Mouse (Mus musculus) liver, embryonic 14.5 days (tissue): ENCODE measurements at regions not wholly inside any gene's neighbourhood (a gene's known extent, or its start where the extent isn't known, plus 50 kb on each side); places are given as distances from the start of the nearest gene placed in this dataset.

Source experiments
- ATAC-seq: fragments of 200-750 bp; cut with Nextera tagmentation; 2 replicates; pipeline ENCODE4 v1.8.0; 2017; ENCODE audit warnings: moderate number of reproducible peaks, mild to moderate bottlenecking, moderate library complexity; ENCODE audit not compliant: insufficient read depth
- DNase-seq, 3 experiments: peaks; one replicate each; pipeline ENCODE4 v3.0.0-alpha.2; 2012 to 2013; ENCODE audit warnings: low read depth in 3 of 3, low spot score in 3 of 3
- H3K27ac ChIP-seq: fragments of 300-500 bp; sonication (generic); 2 replicates; pipeline ENCODE4 v1.5.1; 2014; ENCODE audit warnings: moderate library complexity, mild to moderate bottlenecking, control low read depth, inconsistent platforms
- H3K27me3 ChIP-seq: fragments of 300-500 bp; sonication (generic); 2 replicates; pipeline ENCODE4 v1.6.1; 2014; ENCODE audit warnings: mild to moderate bottlenecking, low read length, moderate library complexity; ENCODE audit not compliant: control insufficient read depth, insufficient read depth
- H3K36me3 ChIP-seq: fragments of 300-500 bp; sonication (generic); replicated peaks from 2 replicates; pipeline ENCODE4 v1.6.1; 2014; ENCODE audit warnings: low read depth; ENCODE audit not compliant: control insufficient read depth, insufficient read depth
- H3K4me1 ChIP-seq, 2 experiments: fragments of 200-500 bp in 1 of 2; fragments of 300-500 bp in 1 of 2; sonication (generic) in 1 of 2; replicated peaks; 2 replicates each; pipeline ENCODE4 v1.6.1; 2012 to 2014; ENCODE audit warnings: antibody characterized with exemption in 1 of 2, inconsistent platforms in 1 of 2, low read length in 1 of 2; ENCODE audit not compliant: control insufficient read depth in 2 of 2, insufficient read depth in 2 of 2
- H3K4me2 ChIP-seq: fragments of 300-500 bp; sonication (generic); 2 replicates; pipeline ENCODE4 v1.6.1; 2014; ENCODE audit warnings: low read depth, mild to moderate bottlenecking, control low read depth, moderate library complexity
- H3K4me3 ChIP-seq, 2 experiments: fragments of 200-500 bp in 1 of 2; fragments of 300-500 bp in 1 of 2; sonication (generic) in 1 of 2; 2 replicates each; pipeline ENCODE4 v1.5.1; 2012 to 2014; ENCODE audit warnings: low read depth in 2 of 2, low read length in 2 of 2, mild to moderate bottlenecking in 2 of 2, control low read depth in 1 of 2, inconsistent platforms in 1 of 2, moderate library complexity in 1 of 2; ENCODE audit not compliant: insufficient read depth in 1 of 2
- H3K9ac ChIP-seq: fragments of 300-500 bp; sonication (generic); replicated peaks from 2 replicates; pipeline ENCODE4 v1.6.1; 2014; ENCODE audit warnings: mild to moderate bottlenecking, control low read depth, moderate library complexity
- H3K9me3 ChIP-seq: fragments of 300-500 bp; sonication (generic); 2 replicates; pipeline ENCODE4 v1.6.1; 2016; ENCODE audit warnings: low read length, mixed read lengths; ENCODE audit not compliant: control insufficient read depth
- CTCF ChIP-seq: IDR thresholded peaks from 2 replicates; pipeline ENCODE4 v1.5.1; 2016; ENCODE audit warnings: antibody characterized with exemption, low read depth, control low read depth
- EP300 ChIP-seq: IDR thresholded peaks from 2 replicates; pipeline ENCODE4 v1.6.1; 2016; ENCODE audit warnings: antibody characterized with exemption, low read depth
- WGBS: fragments of 180-500 bp; shearing (Covaris S2); extraction: QIAGEN DNeasy Blood & Tissue Kit; methylation state at CpG from one replicate; pipeline ENCODE4 v1.1.7; 2014; ENCODE audit not compliant: insufficient replicate concordance; 5-methylcytosine and 5-hydroxymethylcytosine counted together

- H3K9me3 ChIP-seq = no peaks in the 10 kb centered on the region
- TF ChIP-seq EP300 = no peak
- TF ChIP-seq CTCF = no peak
- ATAC-seq (no peak), DNase-seq (no peak)
- H3K4me3 ChIP-seq = no peak overlapping the region
- no peaks in the 10 kb centered on the region for H3K4me1 ChIP-seq
- WGBS = 18% methylated on average over 2 of the region's 2 CpGs
- H3K4me2 ChIP-seq = no peak overlapping the region
- H3K9ac ChIP-seq = no peak overlapping the region
- H3K27me3 ChIP-seq = no peaks in the 10 kb centered on the region
- no peaks in the 10 kb centered on the region for H3K36me3 ChIP-seq
- H3K27ac ChIP-seq = no peak overlapping the region
Observed at GRCm38 (mm10) chr6:117250051-117250450, 81.7 kb downstream of the Cxcl12 start.

- Histone ChIP-seq H3K4me2 (no peak overlapping the region), H3K27me3 (no peaks in the 10 kb centered on the region), H3K36me3 (no peaks in the 10 kb centered on the region), H3K9me3 (no peaks in the 10 kb centered on the region), H3K4me3 (no peak overlapping the region), H3K27ac (no peak overlapping the region), H3K4me1 (no peaks in the 10 kb centered on the region), H3K9ac (no peak overlapping the region)
- 54% methylated on average over 12 of the region's 12 CpGs for WGBS
- DNase-seq (no peak), ATAC-seq (no peak)
- TF ChIP-seq EP300 (no peak), CTCF (no peak)
Observed at GRCm38 (mm10) chr6:117251383-117251925, 83.1 kb downstream of the Cxcl12 start.

- Histone ChIP-seq H3K27ac (no peak overlapping the region), H3K9ac (no peak overlapping the region), H3K9me3 (no peaks in the 10 kb centered on the region), H3K36me3 (no peaks in the 10 kb centered on the region), H3K27me3 (no peaks in the 10 kb centered on the region), H3K4me1 (no peaks in the 10 kb centered on the region), H3K4me2 (no peak overlapping the region), H3K4me3 (no peak overlapping the region)
- WGBS = 68% methylated on average over 2 of the region's 2 CpGs
- TF ChIP-seq EP300 (no peak), CTCF (no peak)
- ATAC-seq (no peak), DNase-seq (no peak)
Observed at GRCm38 (mm10) chr6:117252361-117252760, 84.0 kb downstream of the Cxcl12 start.

- Histone ChIP-seq H3K4me2 (no peak overlapping the region), H3K4me3 (no peak overlapping the region), H3K36me3 (no peaks in the 10 kb centered on the region), H3K27ac (no peak overlapping the region), H3K9me3 (no peaks in the 10 kb centered on the region), H3K27me3 (no peaks in the 10 kb centered on the region), H3K4me1 (no peaks in the 10 kb centered on the region), H3K9ac (no peak overlapping the region)
- ATAC-seq = no peak
- 44% methylated on average over 6 of the region's 6 CpGs for WGBS
- no peak for DNase-seq
- TF ChIP-seq CTCF (no peak), EP300 (no peak)
Observed at GRCm38 (mm10) chr6:117253036-117253435, 84.7 kb downstream of the Cxcl12 start.

GRCm38 (mm10) chr6:117253586-117254330 is 85.4 kb downstream of the Cxcl12 start:
- WGBS = 49% methylated on average over 16 of the region's 16 CpGs
- H3K27me3 ChIP-seq = no peaks in the 10 kb centered on the region
- H3K9ac ChIP-seq = no peak overlapping the region
- H3K4me1 ChIP-seq = no peaks in the 10 kb centered on the region
- H3K4me2 ChIP-seq = no peak overlapping the region
- DNase-seq (no peak), ATAC-seq (no peak)
- H3K36me3 ChIP-seq = no peaks in the 10 kb centered on the region
- no peak overlapping the region for H3K27ac ChIP-seq
- no peaks in the 10 kb centered on the region for H3K9me3 ChIP-seq
- no peak overlapping the region for H3K4me3 ChIP-seq
- TF ChIP-seq CTCF (no peak), EP300 (no peak)
